Mouse (Mus musculus): Measurements from ENCODE around the gene Cep70.

The Cep70 gene

DNA sequence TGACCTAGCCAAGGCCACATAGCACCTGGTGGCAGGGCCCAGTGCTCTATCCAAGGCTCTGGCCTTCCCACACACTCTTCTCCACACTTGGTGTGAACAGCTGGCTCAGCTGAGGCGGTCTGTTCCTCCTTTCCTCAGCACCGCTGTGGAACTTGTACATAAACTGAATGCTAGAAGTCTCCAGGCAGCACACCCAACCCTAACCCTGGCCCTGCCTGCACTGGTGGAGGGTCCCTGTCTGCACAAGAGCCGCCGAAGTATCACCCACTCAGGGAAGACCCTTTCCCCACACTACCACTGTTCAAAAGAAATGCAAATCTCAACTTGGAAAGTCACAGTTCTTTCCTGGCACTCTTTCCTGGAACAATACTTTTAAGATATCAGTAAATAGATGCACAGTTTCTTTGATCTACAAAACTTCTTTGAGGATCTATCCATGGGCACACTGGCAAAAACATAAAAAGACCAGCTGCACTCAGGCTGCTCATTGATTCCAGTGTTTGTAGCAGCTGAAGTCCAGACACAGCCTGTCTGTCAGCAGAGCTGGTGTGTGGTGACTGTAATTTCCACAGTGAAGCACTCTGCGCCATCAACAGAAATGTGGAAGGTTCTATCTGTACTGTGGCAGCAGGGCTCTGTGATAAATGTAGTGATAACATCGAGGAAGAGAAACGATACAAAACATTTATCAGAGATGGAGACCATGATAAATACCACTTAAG is 82.2 kb downstream of the Cep70 start:
- no peak for DNase-seq

- DNase-seq, result no peak
These were observed 82.8 kb downstream of the Cep70 start for GRCm38 (mm10) chr9:99325961-99326360.

- DNase-seq, result no peak
These were observed 83.7 kb downstream of the Cep70 start for GRCm38 (mm10) chr9:99326881-99327280.

GRCm38 (mm10) chr9:99336538-99336937 is 93.4 kb downstream of the Cep70 start:
- no peak for DNase-seq

DNA sequence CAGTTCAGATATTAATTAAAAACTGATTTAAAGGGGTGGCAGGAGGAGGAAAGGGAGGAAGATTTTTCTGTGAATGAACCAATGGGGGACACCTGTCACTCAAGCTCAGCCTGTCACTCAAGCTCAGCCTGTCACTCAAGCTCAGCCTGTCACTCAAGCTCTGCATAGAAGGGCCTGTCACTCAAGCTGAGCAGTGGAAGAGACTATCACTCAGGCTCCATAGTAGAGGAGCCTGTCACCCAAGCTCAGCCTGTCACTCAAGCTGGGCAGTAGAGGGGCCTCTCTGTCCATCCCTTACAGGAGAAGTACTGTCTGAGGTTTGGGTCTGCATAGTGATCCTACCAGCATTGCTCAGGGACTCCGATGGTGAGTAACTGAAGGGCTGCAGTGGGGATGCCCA is 95.1 kb downstream of the Cep70 start:
- no peak for DNase-seq

- no peak for DNase-seq
These were observed 96.0 kb downstream of the Cep70 start for GRCm38 (mm10) chr9:99339182-99339581.

DNA sequence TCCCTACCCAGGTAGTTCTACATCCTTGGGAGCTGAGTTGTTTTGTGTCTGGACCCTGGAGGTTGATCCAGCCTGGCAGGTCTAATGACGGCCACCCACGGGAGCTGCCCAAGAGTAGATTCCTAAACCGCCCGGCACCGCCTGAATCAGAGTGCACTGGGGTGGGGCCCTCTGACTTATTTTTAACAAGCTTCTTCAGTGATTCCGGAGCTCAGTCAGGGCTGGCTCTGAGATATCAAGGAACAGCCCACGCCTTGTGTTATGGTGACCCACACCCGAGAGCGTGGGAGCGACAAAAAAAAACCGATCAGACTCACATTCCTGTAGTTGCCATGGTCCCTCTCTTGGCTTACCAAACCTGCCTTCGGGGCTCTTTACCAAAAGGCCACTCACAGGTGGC is 97.0 kb downstream of the Cep70 start:
- no peak for DNase-seq

DNA sequence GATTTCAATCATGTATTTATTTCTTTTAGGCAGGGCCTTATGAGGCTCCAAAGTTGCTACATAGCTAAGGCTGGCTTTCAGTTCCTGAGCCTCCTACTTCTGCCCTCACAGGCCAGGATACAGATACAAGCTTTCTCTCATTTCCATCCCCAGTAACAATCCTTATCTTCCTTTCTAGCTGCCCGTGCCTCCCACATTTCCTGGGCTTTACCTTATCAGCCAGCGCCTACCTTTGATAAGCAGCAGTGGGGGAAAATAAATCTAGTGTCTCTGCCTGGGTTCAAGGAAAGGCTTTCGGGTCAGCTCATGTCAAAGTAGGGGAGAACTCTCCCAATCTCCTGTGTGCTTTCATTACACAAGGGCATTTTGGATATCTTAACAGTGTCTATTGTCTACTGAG is 98.4 kb downstream of the Cep70 start:
- no peak for DNase-seq

DNA sequence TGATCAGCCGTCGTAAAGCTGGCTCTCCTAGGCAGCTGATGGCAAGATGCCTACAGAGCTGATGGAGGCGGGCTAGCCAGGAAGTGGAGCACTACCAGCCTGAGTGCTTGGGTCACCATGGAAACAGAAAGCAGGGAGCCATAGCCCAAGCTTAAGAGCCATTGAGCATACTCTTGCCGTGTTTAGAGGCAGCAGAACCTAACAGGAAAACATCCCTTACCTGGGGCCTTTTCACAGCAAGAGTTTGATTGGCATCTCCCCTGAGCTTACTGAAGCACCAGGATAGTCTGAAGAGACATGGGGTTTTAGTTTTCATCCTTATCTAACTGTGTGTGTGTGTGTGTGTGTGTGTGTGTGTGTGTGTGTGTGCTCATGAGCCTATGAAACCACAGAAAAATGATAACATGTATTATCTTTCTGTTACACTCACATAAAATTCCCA is 102.2 kb downstream of the Cep70 start:
- peak; percentile 84 for DNase-seq
